Mouse (Mus musculus): Measurements from ENCODE around the gene Tmem132e.

GRCm38 (mm10) chr11:82471076-82471475, 82.4 kb downstream of the Tmem132e start:
- TF ChIP-seq POLR2A (IDR thresholded peaks at IDR 0.05; ENCODE audit: low read depth, low read length) (no peak), CTCF (conservative IDR thresholded peaks at IDR 0.05 in 1 of 2, IDR thresholded peaks at IDR 0.05 in 1 of 2; ENCODE audit: low read depth in 2 of 2, low read length in 2 of 2) (no peak), USF1 (IDR thresholded peaks at IDR 0.05; ENCODE audit: low read depth, low read length) (no peak), EP300 (IDR thresholded peaks at IDR 0.05; ENCODE audit: low read length) (no peak), MEF2A (IDR thresholded peaks at IDR 0.05; ENCODE audit: borderline replicate concordance, low read depth, low read length) (no peak), POLR2AphosphoS2 (IDR thresholded peaks at IDR 0.05; ENCODE audit: low read depth, low read length) (no peak), NRF1 (IDR thresholded peaks at IDR 0.05; ENCODE audit: low read depth, low read length) (no peak)

Data from CH12.LX (cell line).